Mouse (Mus musculus): Measurements from ENCODE around the gene Lrrc4. TPM values are rescaled to one million over a fixed set of nuclear protein-coding genes. Genes with fewer than 3 reads are reported as not detected.

The Lrrc4 gene
- polyA plus RNA-seq, 1 experiment: 0.72 TPM

DNA sequence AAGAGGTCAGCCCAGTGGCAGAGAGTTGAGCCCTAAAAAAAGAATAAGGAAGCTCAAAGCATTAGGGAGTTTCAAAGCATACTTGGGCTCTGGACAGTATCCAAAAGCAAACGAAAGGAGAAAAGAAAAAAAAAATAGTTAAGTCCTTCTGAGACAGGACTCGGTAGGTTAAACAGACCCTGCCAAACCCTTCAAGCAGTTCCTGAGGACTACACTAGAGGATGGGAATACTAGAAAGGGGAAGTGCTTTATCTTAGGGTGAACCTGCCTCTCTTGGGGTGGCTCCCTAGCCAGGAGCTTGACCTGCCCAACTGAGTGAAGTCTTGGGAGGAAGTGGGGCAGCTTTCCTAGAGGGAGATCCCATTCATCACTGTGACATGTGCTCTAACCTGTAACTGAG, 108.5 kb downstream of the Lrrc4 start:
- H3K27ac ChIP-seq (ENCODE audit: insufficient read depth, low read length): no peak overlapping the region
- no peak overlapping the region for H3K4me3 ChIP-seq (ENCODE audit: low read depth, low read length)
- no peaks in the 10 kb centered on the region for H3K4me1 ChIP-seq (ENCODE audit: control insufficient read depth, insufficient read depth, low read length)
- TF ChIP-seq EP300 (IDR thresholded peaks at IDR 0.05; ENCODE audit: insufficient read depth, low read depth, low read length) (no peak), POLR2A (IDR thresholded peaks at IDR 0.05; ENCODE audit: insufficient read depth, low read length) (no peak), CTCF (IDR thresholded peaks at IDR 0.05; ENCODE audit: low read depth, low read length) (no peak)
- H3K27me3 ChIP-seq (ENCODE audit: control insufficient read depth, insufficient read depth, low read length, poor library complexity, severe bottlenecking): no peaks in the 10 kb centered on the region
- no peak overlapping the region for H3K9ac ChIP-seq (ENCODE audit: low read depth, poor library complexity, severe bottlenecking)
- no peaks in the 10 kb centered on the region for H3K9me3 ChIP-seq (replicated peaks; ENCODE audit: control insufficient read depth, insufficient read depth, low read length, poor library complexity, severe bottlenecking)
- no peaks in the 10 kb centered on the region for H3K36me3 ChIP-seq (ENCODE audit: control insufficient read depth, insufficient read depth, low read length, poor library complexity, severe bottlenecking)

GRCm38 (mm10) chr6:28720391-28721171, 111.0 kb downstream of the Lrrc4 start:
- Histone ChIP-seq H3K9me3 (replicated peaks; ENCODE audit: control insufficient read depth, insufficient read depth, low read length, poor library complexity, severe bottlenecking) (no peaks in the 10 kb centered on the region), H3K9ac (ENCODE audit: low read depth, poor library complexity, severe bottlenecking) (no peak overlapping the region), H3K4me3 (ENCODE audit: low read depth, low read length) (no peak overlapping the region), H3K27me3 (ENCODE audit: control insufficient read depth, insufficient read depth, low read length, poor library complexity, severe bottlenecking) (no peaks in the 10 kb centered on the region), H3K27ac (ENCODE audit: insufficient read depth, low read length) (no peak overlapping the region), H3K4me1 (ENCODE audit: control insufficient read depth, insufficient read depth, low read length) (no peaks in the 10 kb centered on the region), H3K36me3 (ENCODE audit: control insufficient read depth, insufficient read depth, low read length, poor library complexity, severe bottlenecking) (no peaks in the 10 kb centered on the region)
- no peak for TF ChIP-seq CTCF (IDR thresholded peaks at IDR 0.05; ENCODE audit: low read depth, low read length)
- no peak for TF ChIP-seq EP300 (IDR thresholded peaks at IDR 0.05; ENCODE audit: insufficient read depth, low read depth, low read length)
- no peak for TF ChIP-seq POLR2A (IDR thresholded peaks at IDR 0.05; ENCODE audit: insufficient read depth, low read length)

DNA sequence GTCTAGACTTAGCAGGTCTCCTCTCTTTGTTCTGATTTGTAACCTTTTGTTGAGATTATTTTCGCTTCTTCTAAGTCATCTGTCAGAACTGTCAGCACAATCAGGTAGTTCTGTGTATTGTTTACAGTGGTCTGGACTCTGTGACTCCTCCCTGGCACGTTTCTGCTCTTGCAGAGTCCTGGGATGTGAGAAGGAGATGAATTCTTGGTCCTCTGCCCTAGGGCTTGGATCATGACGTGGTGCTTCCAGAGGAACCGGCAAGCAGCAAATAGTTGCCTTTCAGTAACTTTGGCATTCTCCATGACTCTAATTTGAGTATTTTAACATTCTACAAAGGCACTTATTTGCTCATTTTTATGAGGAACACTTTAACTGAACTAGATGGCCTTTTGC, 113.7 kb downstream of the Lrrc4 start:
- no peak overlapping the region for H3K27ac ChIP-seq (ENCODE audit: insufficient read depth, low read length)
- H3K9ac ChIP-seq (ENCODE audit: low read depth, poor library complexity, severe bottlenecking): no peak overlapping the region
- TF ChIP-seq EP300 (IDR thresholded peaks at IDR 0.05; ENCODE audit: insufficient read depth, low read depth, low read length) (no peak), CTCF (IDR thresholded peaks at IDR 0.05; ENCODE audit: low read depth, low read length) (no peak), POLR2A (IDR thresholded peaks at IDR 0.05; ENCODE audit: insufficient read depth, low read length) (no peak)

GRCm38 (mm10) chr6:28717203-28717844, 114.2 kb downstream of the Lrrc4 start:
- no peaks in the 10 kb centered on the region for H3K36me3 ChIP-seq (ENCODE audit: control insufficient read depth, insufficient read depth, low read length, poor library complexity, severe bottlenecking)
- no peaks in the 10 kb centered on the region for H3K4me1 ChIP-seq (ENCODE audit: control insufficient read depth, insufficient read depth, low read length)
- no peaks in the 10 kb centered on the region for H3K9me3 ChIP-seq (replicated peaks; ENCODE audit: control insufficient read depth, insufficient read depth, low read length, poor library complexity, severe bottlenecking)
- H3K27me3 ChIP-seq (ENCODE audit: control insufficient read depth, insufficient read depth, low read length, poor library complexity, severe bottlenecking): no peaks in the 10 kb centered on the region
- H3K9ac ChIP-seq (ENCODE audit: low read depth, poor library complexity, severe bottlenecking): no peak overlapping the region
- TF ChIP-seq POLR2A (IDR thresholded peaks at IDR 0.05; ENCODE audit: insufficient read depth, low read length) (no peak), EP300 (IDR thresholded peaks at IDR 0.05; ENCODE audit: insufficient read depth, low read depth, low read length) (no peak), CTCF (IDR thresholded peaks at IDR 0.05; ENCODE audit: low read depth, low read length) (no peak)
- no peak overlapping the region for H3K27ac ChIP-seq (ENCODE audit: insufficient read depth, low read length)
- H3K4me3 ChIP-seq (ENCODE audit: low read depth, low read length): no peak overlapping the region

More for the DNA sequence above, 113.7 kb downstream of the Lrrc4 start:
- Histone ChIP-seq H3K9me3 (replicated peaks; ENCODE audit: control insufficient read depth, insufficient read depth, low read length, poor library complexity, severe bottlenecking) (no peaks in the 10 kb centered on the region), H3K36me3 (ENCODE audit: control insufficient read depth, insufficient read depth, low read length, poor library complexity, severe bottlenecking) (no peaks in the 10 kb centered on the region), H3K4me3 (ENCODE audit: low read depth, low read length) (no peak overlapping the region), H3K4me1 (ENCODE audit: control insufficient read depth, insufficient read depth, low read length) (no peaks in the 10 kb centered on the region), H3K27me3 (ENCODE audit: control insufficient read depth, insufficient read depth, low read length, poor library complexity, severe bottlenecking) (no peaks in the 10 kb centered on the region)

DNA sequence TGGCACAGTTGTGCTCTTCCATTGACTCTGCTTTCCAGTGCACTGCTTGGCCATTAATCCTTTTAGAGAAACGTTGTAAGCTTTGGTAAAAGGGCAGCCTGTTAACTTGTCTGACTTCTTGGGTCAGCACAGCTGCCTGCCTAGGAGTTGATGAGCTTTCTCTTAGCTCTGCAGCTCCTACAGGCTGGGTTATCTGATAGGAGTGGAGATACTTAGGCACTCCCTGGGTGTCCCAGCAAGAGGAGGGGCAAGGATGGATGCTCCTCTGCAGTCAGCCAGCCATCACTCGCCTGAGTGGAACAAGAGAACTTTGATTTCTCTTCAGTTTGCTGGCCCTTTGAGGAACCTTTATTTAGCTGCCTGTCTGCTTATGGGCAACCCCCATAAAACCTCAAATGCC, 121.5 kb downstream of the Lrrc4 start:
- Histone ChIP-seq H3K36me3 (ENCODE audit: control insufficient read depth, insufficient read depth, low read length, poor library complexity, severe bottlenecking) (peaks cover 5% of the 10 kb centered on the region), H3K9me3 (replicated peaks; ENCODE audit: control insufficient read depth, insufficient read depth, low read length, poor library complexity, severe bottlenecking) (no peaks in the 10 kb centered on the region), H3K4me1 (ENCODE audit: control insufficient read depth, insufficient read depth, low read length) (no peaks in the 10 kb centered on the region), H3K9ac (ENCODE audit: low read depth, poor library complexity, severe bottlenecking) (no peak overlapping the region), H3K27ac (ENCODE audit: insufficient read depth, low read length) (no peak overlapping the region), H3K27me3 (ENCODE audit: control insufficient read depth, insufficient read depth, low read length, poor library complexity, severe bottlenecking) (no peaks in the 10 kb centered on the region), H3K4me3 (ENCODE audit: low read depth, low read length) (no peak overlapping the region)
- TF ChIP-seq POLR2A (IDR thresholded peaks at IDR 0.05; ENCODE audit: insufficient read depth, low read length) (no peak), CTCF (IDR thresholded peaks at IDR 0.05; ENCODE audit: low read depth, low read length) (no peak), EP300 (IDR thresholded peaks at IDR 0.05; ENCODE audit: insufficient read depth, low read depth, low read length) (no peak)

Measured in ES-Bruce4 (cell line).